Mouse (Mus musculus): Measurements from ENCODE around the gene Sash3. TPM values are rescaled to one million over a fixed set of nuclear protein-coding genes. Genes with fewer than 3 reads are reported as not detected.

Sash3 gene
- polyA plus RNA-seq (2012; ENCODE audit: insufficient read depth, insufficient read length, low replicate concordance, missing spikeins): not detected in 2 replicates

DNA sequence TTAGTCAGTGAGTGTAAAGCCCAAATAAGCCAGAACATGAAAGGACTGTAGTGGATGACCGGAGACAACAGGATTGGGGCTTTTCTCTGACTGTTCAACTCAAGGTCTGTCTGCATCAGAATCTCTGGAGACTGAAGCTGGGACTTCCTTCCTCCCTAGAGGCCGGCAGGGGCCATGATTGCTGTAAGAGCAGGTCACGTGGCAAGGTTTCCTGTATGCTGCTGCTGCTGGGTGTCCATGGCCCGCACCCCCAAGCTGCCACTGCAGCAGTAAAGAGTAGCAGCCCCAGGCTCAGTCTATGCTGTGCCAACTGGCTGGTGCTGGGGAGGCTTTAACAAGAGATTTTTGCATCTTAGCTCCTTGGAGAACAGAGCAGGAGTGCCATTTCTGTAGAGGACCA lies at the start of gene Sash3:
TSS of gene Sash3 (plus strand) at position 175 of the 400 bp plus-strand sequence.
- no peak within 1 kb of the TSS for H3K27ac ChIP-seq (ENCODE audit: insufficient read depth, low read depth, low read length)
- 84% methylated on average over 4 of the region's 4 CpGs for WGBS

DNA sequence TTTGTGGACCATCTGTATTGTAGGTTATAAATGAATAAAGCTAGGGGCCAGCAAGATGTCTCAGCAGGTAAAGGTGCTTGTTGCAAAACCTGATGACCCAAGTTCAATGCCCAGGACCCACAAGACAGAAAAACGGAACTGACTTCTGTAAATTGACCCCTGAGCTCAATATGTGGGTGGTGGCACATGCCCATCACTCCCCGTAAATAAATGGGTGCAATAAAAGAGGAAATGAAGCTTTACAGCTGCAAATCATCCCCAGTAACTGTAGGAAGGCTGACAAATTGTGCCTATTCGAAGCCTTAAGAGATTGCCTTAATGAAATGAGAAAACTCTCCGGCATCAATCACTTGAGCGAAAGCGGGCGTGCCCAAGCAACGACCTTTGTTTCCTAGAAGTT lies 49.7 kb upstream of the Sash3 start:
- TF ChIP-seq POLR2A (IDR thresholded peaks at IDR 0.05; ENCODE audit: insufficient read depth, low read depth, low read length) (no peak), CTCF (IDR thresholded peaks at IDR 0.05; ENCODE audit: insufficient read depth, low read depth, low read length) (no peak)
- Histone ChIP-seq H3K4me3 (ENCODE audit: insufficient read depth, low read depth, low read length) (no peak overlapping the region), H3K4me1 (ENCODE audit: control insufficient read depth, insufficient read depth, low read length) (peaks cover 3% of the 10 kb centered on the region; the same call in 1 of the 2 replicates), H3K27ac (ENCODE audit: insufficient read depth, low read depth, low read length) (no peak overlapping the region)
- WGBS: 87% methylated on average over 8 of the region's 8 CpGs

More for the DNA sequence above, at the start of gene Sash3:
- no peak for TF ChIP-seq CTCF (IDR thresholded peaks at IDR 0.05; ENCODE audit: insufficient read depth, low read depth, low read length)
- no peak for TF ChIP-seq POLR2A (IDR thresholded peaks at IDR 0.05; ENCODE audit: insufficient read depth, low read depth, low read length)
- Histone ChIP-seq H3K4me1 (ENCODE audit: control insufficient read depth, insufficient read depth, low read length) (no peaks in the 10 kb centered on the region), H3K4me3 (ENCODE audit: insufficient read depth, low read depth, low read length) (no peak within 1 kb of the TSS)

- Histone ChIP-seq H3K4me1 (ENCODE audit: control insufficient read depth, insufficient read depth, low read length) (peaks cover 3% of the 10 kb centered on the region; the same call in 1 of the 2 replicates), H3K27ac (ENCODE audit: insufficient read depth, low read depth, low read length) (no peak overlapping the region; the same call in 1 of the 2 replicates), H3K4me3 (ENCODE audit: insufficient read depth, low read depth, low read length) (no peak overlapping the region)
- TF ChIP-seq CTCF (IDR thresholded peaks at IDR 0.05; ENCODE audit: insufficient read depth, low read depth, low read length) (no peak), POLR2A (IDR thresholded peaks at IDR 0.05; ENCODE audit: insufficient read depth, low read depth, low read length) (no peak)
- 52% methylated on average over 9 of the region's 9 CpGs for WGBS
These were observed 47.6 kb upstream of the Sash3 start for GRCm38 (mm10) chrX:48098470-48099129.

GRCm38 (mm10) chrX:48099871-48100270 lies 46.4 kb upstream of the Sash3 start:
- H3K27ac ChIP-seq (ENCODE audit: insufficient read depth, low read depth, low read length): no peak overlapping the region
- TF ChIP-seq POLR2A (IDR thresholded peaks at IDR 0.05; ENCODE audit: insufficient read depth, low read depth, low read length): no peak
- TF ChIP-seq CTCF (IDR thresholded peaks at IDR 0.05; ENCODE audit: insufficient read depth, low read depth, low read length): peak; percentile 24; the same call in 1 of the 2 replicates
- 50% methylated on average over 1 of the region's 1 CpGs for WGBS
- peaks cover 3% of the 10 kb centered on the region; the same call in 1 of the 2 replicates for H3K4me1 ChIP-seq (ENCODE audit: control insufficient read depth, insufficient read depth, low read length)
- H3K4me3 ChIP-seq (ENCODE audit: insufficient read depth, low read depth, low read length): no peak overlapping the region

- Histone ChIP-seq H3K4me1 (ENCODE audit: control insufficient read depth, insufficient read depth, low read length) (peaks cover 3% of the 10 kb centered on the region; the same call in 1 of the 2 replicates), H3K4me3 (ENCODE audit: insufficient read depth, low read depth, low read length) (no peak overlapping the region), H3K27ac (ENCODE audit: insufficient read depth, low read depth, low read length) (no peak overlapping the region)
- 86% methylated on average over 3 of the region's 3 CpGs for WGBS
- TF ChIP-seq POLR2A (IDR thresholded peaks at IDR 0.05; ENCODE audit: insufficient read depth, low read depth, low read length): no peak
- no peak for TF ChIP-seq CTCF (IDR thresholded peaks at IDR 0.05; ENCODE audit: insufficient read depth, low read depth, low read length)
These were observed 43.0 kb upstream of the Sash3 start for GRCm38 (mm10) chrX:48103256-48103655.

DNA sequence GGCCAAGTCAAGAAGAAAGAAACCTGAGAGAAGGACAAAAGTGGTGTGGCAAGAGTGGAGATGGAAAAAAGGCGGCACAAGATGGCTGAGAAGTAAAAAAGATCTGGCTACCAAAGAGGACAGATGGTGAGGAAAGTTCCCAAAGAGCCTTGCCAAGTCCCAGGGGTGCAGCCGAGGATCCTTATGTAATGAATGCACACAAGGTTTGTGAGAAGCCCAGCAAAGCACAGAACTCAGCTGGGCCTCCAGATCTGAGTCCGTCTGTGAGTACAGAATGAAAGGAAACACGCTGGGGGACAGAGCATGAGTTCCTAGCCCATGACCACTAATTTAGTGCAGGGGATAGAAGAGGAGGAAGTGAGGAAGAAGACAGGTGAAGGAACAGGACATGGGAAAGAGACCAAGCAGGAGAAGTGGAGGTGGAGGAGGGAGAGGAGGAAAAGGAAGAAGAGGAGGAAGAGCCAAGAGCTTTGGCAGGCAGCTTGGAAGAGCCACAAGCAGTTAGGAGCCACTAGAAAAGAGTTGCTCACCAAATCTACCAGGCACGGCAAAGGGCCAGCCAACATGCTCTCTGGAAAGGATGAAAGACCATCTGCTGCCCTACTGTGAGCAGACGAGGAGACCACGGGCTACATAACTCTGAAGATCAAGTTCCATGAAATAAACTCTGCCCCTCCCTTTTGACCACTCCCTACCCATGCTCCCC lies 41.3 kb upstream of the Sash3 start:
- no peaks in the 10 kb centered on the region for H3K4me1 ChIP-seq (ENCODE audit: control insufficient read depth, insufficient read depth, low read length)
- TF ChIP-seq POLR2A (IDR thresholded peaks at IDR 0.05; ENCODE audit: insufficient read depth, low read depth, low read length): no peak
- TF ChIP-seq CTCF (IDR thresholded peaks at IDR 0.05; ENCODE audit: insufficient read depth, low read depth, low read length): no peak
- 78% methylated on average over 7 of the region's 7 CpGs for WGBS
- H3K27ac ChIP-seq (ENCODE audit: insufficient read depth, low read depth, low read length): no peak overlapping the region
- H3K4me3 ChIP-seq (ENCODE audit: insufficient read depth, low read depth, low read length): no peak overlapping the region

- WGBS: 76% methylated on average over 3 of the region's 3 CpGs
- Histone ChIP-seq H3K4me3 (ENCODE audit: insufficient read depth, low read depth, low read length) (no peak overlapping the region), H3K4me1 (ENCODE audit: control insufficient read depth, insufficient read depth, low read length) (no peaks in the 10 kb centered on the region), H3K27ac (ENCODE audit: insufficient read depth, low read depth, low read length) (no peak overlapping the region)
- TF ChIP-seq CTCF (IDR thresholded peaks at IDR 0.05; ENCODE audit: insufficient read depth, low read depth, low read length) (no peak), POLR2A (IDR thresholded peaks at IDR 0.05; ENCODE audit: insufficient read depth, low read depth, low read length) (no peak)
These were observed 40.0 kb upstream of the Sash3 start for GRCm38 (mm10) chrX:48106226-48106625.

GRCm38 (mm10) chrX:48108394-48109315 lies 37.6 kb upstream of the Sash3 start, which contains the start of gene Xpnpep2:
TSS of gene Xpnpep2 (plus strand) at chrX:48108725.
- Histone ChIP-seq H3K4me1 (ENCODE audit: control insufficient read depth, insufficient read depth, low read length) (no peaks in the 10 kb centered on the region), H3K27ac (ENCODE audit: insufficient read depth, low read depth, low read length) (no peak within 1 kb of the TSS), H3K4me3 (ENCODE audit: insufficient read depth, low read depth, low read length) (no peak within 1 kb of the TSS)
- no peak for TF ChIP-seq CTCF (IDR thresholded peaks at IDR 0.05; ENCODE audit: insufficient read depth, low read depth, low read length)
- no peak for TF ChIP-seq POLR2A (IDR thresholded peaks at IDR 0.05; ENCODE audit: insufficient read depth, low read depth, low read length)
- 71% methylated on average over 6 of the region's 6 CpGs for WGBS
